Mouse (Mus musculus): ENCODE data around the gene Fam129b. TPM values are rescaled to one million over a fixed set of nuclear protein-coding genes. Genes with fewer than 3 reads are reported as not detected.
"Not testable (repeated sequence)": the region's sequence is repeated elsewhere in the genome, so short reads cannot be mapped to it uniquely, and the experiment has no call there.

The Fam129b gene
- polyA plus RNA-seq, 1 experiment from 2014 or later: 17.0 TPM

- no peaks in the 10 kb centered on the region for H3K9me3 ChIP-seq (ENCODE audit: control insufficient read depth, low read length)
- no peaks in the 10 kb centered on the region for H3K27me3 ChIP-seq (ENCODE audit: control insufficient read depth, insufficient read depth, low read length)
- no peak for DNase-seq (ENCODE audit: low spot score)
- H3K27ac ChIP-seq (ENCODE audit: low read depth, low read length): peak overlapping the region; percentile 78; the same call in 1 of the 2 replicates
- WGBS: 6% methylated on average over 12 of the region's 12 CpGs
- H3K4me1 ChIP-seq (ENCODE audit: control insufficient read depth, insufficient read depth, low read length): peaks cover 3% of the 10 kb centered on the region; the same call in 1 of the 2 replicates
- no peak for ATAC-seq (ENCODE audit: insufficient read depth, low FRiP score, low TSS enrichment)
- H3K4me3 ChIP-seq (ENCODE audit: low read depth, low read length): peak overlapping the region; percentile 68
- H3K36me3 ChIP-seq (ENCODE audit: control insufficient read depth, insufficient read depth, low read length): no peaks in the 10 kb centered on the region
- H3K4me2 ChIP-seq (ENCODE audit: low read depth): peak overlapping the region; percentile 93
- peak overlapping the region; percentile 65 for H3K9ac ChIP-seq (ENCODE audit: low read length)
Measured at GRCm38 (mm10) chr2:32845572-32846100, 30.3 kb upstream of the Fam129b start.

- H3K9ac ChIP-seq (ENCODE audit: low read length): peak overlapping the region; percentile 65
- no peaks in the 10 kb centered on the region for H3K9me3 ChIP-seq (ENCODE audit: control insufficient read depth, low read length)
- H3K27me3 ChIP-seq (ENCODE audit: control insufficient read depth, insufficient read depth, low read length): no peaks in the 10 kb centered on the region
- under 1% methylated on average over 33 of the region's 33 CpGs for WGBS
- H3K4me3 ChIP-seq (ENCODE audit: low read depth, low read length): peak overlapping the region; percentile 68
- H3K4me2 ChIP-seq (ENCODE audit: low read depth): peak overlapping the region; percentile 93
- ATAC-seq (ENCODE audit: insufficient read depth, low FRiP score, low TSS enrichment) (peak; percentile 54), DNase-seq (ENCODE audit: low spot score) (peak; percentile 63)
- peaks cover 3% of the 10 kb centered on the region; the same call in 1 of the 2 replicates for H3K4me1 ChIP-seq (ENCODE audit: control insufficient read depth, insufficient read depth, low read length)
- peak overlapping the region; percentile 78 for H3K27ac ChIP-seq (ENCODE audit: low read depth, low read length)
- no peaks in the 10 kb centered on the region for H3K36me3 ChIP-seq (ENCODE audit: control insufficient read depth, insufficient read depth, low read length)
Measured at GRCm38 (mm10) chr2:32846101-32846804, 29.7 kb upstream of the Fam129b start.

DNA sequence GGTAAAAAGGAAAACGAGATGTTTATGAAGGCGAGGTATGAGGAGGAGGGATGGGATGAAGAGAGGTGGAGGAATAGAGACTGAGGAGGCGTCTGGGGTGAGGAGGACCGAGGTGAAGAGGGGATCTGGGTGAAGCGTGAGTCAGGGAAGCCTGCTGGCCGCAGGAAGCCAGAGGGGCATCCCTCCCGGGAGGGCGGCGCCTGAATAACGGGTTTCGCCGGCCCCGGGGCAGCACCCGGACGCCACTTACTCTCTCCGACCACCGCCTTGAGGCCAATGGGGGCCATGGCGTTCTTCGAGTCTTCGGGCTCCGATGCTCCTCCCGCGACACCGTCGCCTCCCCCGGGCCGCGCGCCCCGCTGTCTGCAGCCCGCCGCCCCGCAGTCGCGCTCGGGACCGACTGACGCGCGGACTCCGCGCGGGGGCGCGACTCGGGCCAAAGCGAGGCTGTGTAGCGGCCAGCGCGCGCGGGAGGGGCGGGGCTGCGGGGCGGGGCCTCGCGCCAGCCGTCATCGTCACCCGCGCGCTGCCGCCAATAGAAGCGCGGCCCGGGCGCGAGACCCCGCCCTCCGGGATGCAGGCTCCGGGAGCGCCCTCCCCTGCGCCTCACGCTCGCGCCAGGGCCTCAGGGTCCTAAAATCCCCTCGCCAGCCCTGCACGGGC lies 29.0 kb upstream of the Fam129b start, which contains the start of gene Stxbp1:
Stxbp1 (minus strand) TSS at position 441 of the 663 bp plus-strand sequence.
- under 1% methylated on average over 50 of the region's 78 CpGs for WGBS
- peaks cover 3% of the 10 kb centered on the region; the same call in 1 of the 2 replicates for H3K4me1 ChIP-seq (ENCODE audit: control insufficient read depth, insufficient read depth, low read length)
- peak within 1 kb of the TSS; percentile 93 for H3K4me2 ChIP-seq (ENCODE audit: low read depth)
- no peaks in the 10 kb centered on the region for H3K9me3 ChIP-seq (ENCODE audit: control insufficient read depth, low read length)
- ATAC-seq (ENCODE audit: insufficient read depth, low FRiP score, low TSS enrichment): peak; percentile 94
- H3K27ac ChIP-seq (ENCODE audit: low read depth, low read length): peak within 1 kb of the TSS; percentile 78
- no peaks in the 10 kb centered on the region for H3K27me3 ChIP-seq (ENCODE audit: control insufficient read depth, insufficient read depth, low read length)
- H3K36me3 ChIP-seq (ENCODE audit: control insufficient read depth, insufficient read depth, low read length): no peaks in the 10 kb centered on the region
- H3K9ac ChIP-seq (ENCODE audit: low read length): peak within 1 kb of the TSS; percentile 65
- peak; percentile 96 for DNase-seq (ENCODE audit: low spot score)
- H3K4me3 ChIP-seq (ENCODE audit: low read depth, low read length): peak within 1 kb of the TSS; percentile 68

GRCm38 (mm10) chr2:32847468-32847821 lies 28.5 kb upstream of the Fam129b start:
- Histone ChIP-seq H3K27me3 (ENCODE audit: control insufficient read depth, insufficient read depth, low read length) (0 out of 2 replicates have a peak, but pooled peaks cover 2% of the 10 kb centered on the region), H3K4me2 (ENCODE audit: low read depth) (peak overlapping the region; percentile 11; the same call in 1 of the 2 replicates), H3K36me3 (ENCODE audit: control insufficient read depth, insufficient read depth, low read length) (no peaks in the 10 kb centered on the region), H3K9me3 (ENCODE audit: control insufficient read depth, low read length) (no peaks in the 10 kb centered on the region), H3K9ac (ENCODE audit: low read length) (no peak overlapping the region), H3K27ac (ENCODE audit: low read depth, low read length) (no peak overlapping the region), H3K4me1 (ENCODE audit: control insufficient read depth, insufficient read depth, low read length) (peaks cover 5% of the 10 kb centered on the region; the same call in 1 of the 2 replicates), H3K4me3 (ENCODE audit: low read depth, low read length) (peak overlapping the region; percentile 68; the same call in 1 of the 2 replicates)
- WGBS: 48% methylated on average over 6 of the region's 6 CpGs
- no peak for ATAC-seq (ENCODE audit: insufficient read depth, low FRiP score, low TSS enrichment)
- DNase-seq (ENCODE audit: low spot score): no peak

DNA sequence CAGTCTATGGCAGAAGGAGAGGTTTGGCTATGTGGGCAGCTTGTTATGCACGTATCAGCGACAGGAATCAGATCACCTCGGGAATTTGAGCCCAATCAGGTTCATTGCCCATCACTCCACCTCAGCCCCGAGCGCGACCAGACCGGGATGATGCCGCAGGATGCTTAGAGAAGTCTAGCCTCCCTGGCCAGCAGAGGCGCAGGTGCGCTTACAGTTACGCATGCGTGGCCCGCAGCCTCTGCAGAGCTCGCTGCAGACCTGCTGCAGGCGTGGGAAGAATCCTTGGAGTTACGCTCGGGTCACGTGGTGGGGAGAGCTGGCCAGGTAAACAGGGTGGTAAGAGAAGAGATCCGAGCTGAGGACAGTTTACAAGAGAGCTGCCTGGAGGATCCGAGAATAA lies 23.8 kb upstream of the Fam129b start:
- H3K4me2 ChIP-seq (ENCODE audit: low read depth): no peak overlapping the region
- DNase-seq (ENCODE audit: low spot score) (peak; percentile 58), ATAC-seq (ENCODE audit: insufficient read depth, low FRiP score, low TSS enrichment) (no peak)
- no peak overlapping the region for H3K27ac ChIP-seq (ENCODE audit: low read depth, low read length)
- no peak overlapping the region for H3K9ac ChIP-seq (ENCODE audit: low read length)
- no peak overlapping the region for H3K4me3 ChIP-seq (ENCODE audit: low read depth, low read length)
- no peaks in the 10 kb centered on the region for H3K36me3 ChIP-seq (ENCODE audit: control insufficient read depth, insufficient read depth, low read length)
- H3K9me3 ChIP-seq (ENCODE audit: control insufficient read depth, low read length): no peaks in the 10 kb centered on the region
- 3% methylated on average over 20 of the region's 20 CpGs for WGBS
- 0 out of 2 replicates have a peak, but pooled peaks cover 2% of the 10 kb centered on the region for H3K4me1 ChIP-seq (ENCODE audit: control insufficient read depth, insufficient read depth, low read length)
- 0 out of 2 replicates have a peak, but pooled peaks cover 2% of the 10 kb centered on the region for H3K27me3 ChIP-seq (ENCODE audit: control insufficient read depth, insufficient read depth, low read length)

DNA sequence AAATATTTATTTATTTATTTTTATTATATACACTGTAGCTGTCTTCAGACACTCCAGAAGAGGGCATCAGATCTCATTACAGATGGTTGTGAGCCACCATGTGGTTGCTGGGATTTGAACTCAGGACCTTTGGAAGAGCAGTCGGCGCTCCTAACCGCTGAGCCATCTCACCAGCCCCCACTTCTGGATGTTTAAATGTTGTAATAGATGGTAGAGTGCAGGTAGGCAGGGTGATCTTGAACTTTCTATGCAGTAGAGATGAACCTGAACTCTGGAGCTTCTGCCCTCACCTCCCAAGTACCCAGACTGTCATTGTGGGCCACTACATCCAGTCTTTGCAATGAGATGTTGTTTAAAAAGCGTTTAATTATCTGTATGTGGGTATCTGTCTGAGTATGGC lies 22.2 kb upstream of the Fam129b start:
- DNase-seq (ENCODE audit: low spot score); H3K4me2 ChIP-seq (ENCODE audit: low read depth); H3K4me3 ChIP-seq (ENCODE audit: low read depth, low read length); H3K27me3 ChIP-seq (ENCODE audit: control insufficient read depth, insufficient read depth, low read length); H3K4me1 ChIP-seq (ENCODE audit: control insufficient read depth, insufficient read depth, low read length); H3K36me3 ChIP-seq (ENCODE audit: control insufficient read depth, insufficient read depth, low read length); ATAC-seq (ENCODE audit: insufficient read depth, low FRiP score, low TSS enrichment); H3K27ac ChIP-seq (ENCODE audit: low read depth, low read length); H3K9ac ChIP-seq (ENCODE audit: low read length); H3K9me3 ChIP-seq (ENCODE audit: control insufficient read depth, low read length): not testable (repeated sequence)
- WGBS: 69% methylated on average over 4 of the region's 4 CpGs

- Histone ChIP-seq H3K4me1 (ENCODE audit: control insufficient read depth, insufficient read depth, low read length) (0 out of 2 replicates have a peak, but pooled peaks cover 2% of the 10 kb centered on the region), H3K27me3 (ENCODE audit: control insufficient read depth, insufficient read depth, low read length) (0 out of 2 replicates have a peak, but pooled peaks cover 2% of the 10 kb centered on the region), H3K4me3 (ENCODE audit: low read depth, low read length) (no peak overlapping the region), H3K9ac (ENCODE audit: low read length) (no peak overlapping the region), H3K4me2 (ENCODE audit: low read depth) (no peak overlapping the region), H3K36me3 (ENCODE audit: control insufficient read depth, insufficient read depth, low read length) (no peaks in the 10 kb centered on the region), H3K27ac (ENCODE audit: low read depth, low read length) (no peak overlapping the region), H3K9me3 (ENCODE audit: control insufficient read depth, low read length) (no peaks in the 10 kb centered on the region)
- peak; percentile 91 for DNase-seq (ENCODE audit: low spot score)
- ATAC-seq (ENCODE audit: insufficient read depth, low FRiP score, low TSS enrichment): peak; percentile 80
- WGBS: 5% methylated on average over 8 of the region's 8 CpGs
Measured at GRCm38 (mm10) chr2:32854206-32854605, 21.7 kb upstream of the Fam129b start.

GRCm38 (mm10) chr2:32855046-32855785 lies 20.7 kb upstream of the Fam129b start:
- ATAC-seq (ENCODE audit: insufficient read depth, low FRiP score, low TSS enrichment) (no peak), DNase-seq (ENCODE audit: low spot score) (no peak)
- H3K27ac ChIP-seq (ENCODE audit: low read depth, low read length): no peak overlapping the region

More at GRCm38 (mm10) chr2:32855046-32855785, 20.7 kb upstream of the Fam129b start:
- Histone ChIP-seq H3K4me3 (ENCODE audit: low read depth, low read length) (no peak overlapping the region), H3K9me3 (ENCODE audit: control insufficient read depth, low read length) (no peaks in the 10 kb centered on the region), H3K4me2 (ENCODE audit: low read depth) (no peak overlapping the region), H3K9ac (ENCODE audit: low read length) (no peak overlapping the region), H3K4me1 (ENCODE audit: control insufficient read depth, insufficient read depth, low read length) (0 out of 2 replicates have a peak, but pooled peaks cover 2% of the 10 kb centered on the region), H3K27me3 (ENCODE audit: control insufficient read depth, insufficient read depth, low read length) (0 out of 2 replicates have a peak, but pooled peaks cover 2% of the 10 kb centered on the region), H3K36me3 (ENCODE audit: control insufficient read depth, insufficient read depth, low read length) (no peaks in the 10 kb centered on the region)
- WGBS: 68% methylated on average over 7 of the region's 7 CpGs

Data from neural tube, embryonic 11.5 days (tissue).